ENCODE assay signal across 26 mouse cellular contexts in genomic region chr3:96503946-96504345, GRCm38 (mm10). TPM values are rescaled to one million over a fixed set of nuclear protein-coding genes. Genes with fewer than 3 reads are reported as not detected.
DNase-seq lines count a peak whose midpoint lies in the region; ATAC-seq and TF ChIP-seq lines count a peak whose summit lies in the region.
"Had no signal": no experiment of that assay in that cellular context is flagged by ENCODE, and none has a peak within 500 bp of the region (broad histone marks: within the 10 kb centered on the region; RNA-seq: fewer than 3 reads in every experiment).

No protein-coding gene starts in this region.

- H3K27ac ChIP-seq in heart, embryonic 12.5 days (ENCODE audit: poor library complexity, severe bottlenecking), result no peak overlapping the region
- H3K27ac ChIP-seq: embryonic facial prominence, embryonic 12.5 days; forebrain, embryonic 12.5 days; forebrain, embryonic 15.5 days; heart, embryonic 15.5 days; hindbrain, embryonic 10.5 days; hindbrain, embryonic 13.5 days; intestine, embryonic 15.5 days had no signal

- WGBS in heart, embryonic 12.5 days, result 65% methylated on average over 4 of the region's 4 CpGs
- 61% methylated on average over 4 of the region's 4 CpGs for WGBS in lung, adult 2 months

- DNase-seq in heart, adult 11 months, result peak; percentile 85
- peak; percentile 1 for DNase-seq in lung, postnatal 10 days
- DNase-seq in lung, adult 2 months, result no peak
- peak; percentile 34 for DNase-seq in 3T3-L1 (ENCODE audit: low read depth, low spot score)
- DNase-seq: adrenal gland, adult 2 months; adrenal gland, postnatal 14 days; cerebellum, adult 11 months; cerebellum, adult 2 months; cerebellum, adult 9-11 months; cerebellum, postnatal 25 days; gastrocnemius, postnatal 10 days; gastrocnemius, postnatal 36 days; heart, postnatal 10 days; heart, postnatal 36 days had no signal

- ATAC-seq in heart, embryonic 12.5 days (ENCODE audit: insufficient number of reproducible peaks, low FRiP score), result no peak
- ATAC-seq in activated CD4-positive, CD25-positive, alpha-beta regulatory T cell, adult 4 months, result no peak
- ATAC-seq: forebrain, embryonic 15.5 days; hindbrain, embryonic 16.5 days; intestine, embryonic 15.5 days; Patski had no signal

- no peaks in the 10 kb centered on the region for H3K9me3 ChIP-seq in heart, embryonic 12.5 days (replicated peaks)
- H3K9me3 ChIP-seq: embryonic facial prominence, embryonic 12.5 days; embryonic facial prominence, embryonic 15.5 days; forebrain, embryonic 12.5 days; forebrain, embryonic 15.5 days; heart, embryonic 15.5 days; hindbrain, embryonic 10.5 days; hindbrain, embryonic 13.5 days; intestine, embryonic 15.5 days had no signal

- no peak overlapping the region for H3K4me2 ChIP-seq in heart, embryonic 12.5 days

- H3K36me3 ChIP-seq in heart, embryonic 12.5 days, result no peaks in the 10 kb centered on the region
- H3K36me3 ChIP-seq: embryonic facial prominence, embryonic 12.5 days; embryonic facial prominence, embryonic 15.5 days; forebrain, embryonic 12.5 days; forebrain, embryonic 15.5 days; heart, embryonic 15.5 days; hindbrain, embryonic 10.5 days; hindbrain, embryonic 13.5 days; intestine, embryonic 15.5 days had no signal

- H3K27me3 ChIP-seq in heart, embryonic 12.5 days (replicated peaks), result no peaks in the 10 kb centered on the region
- H3K27me3 ChIP-seq: embryonic facial prominence, embryonic 12.5 days; embryonic facial prominence, embryonic 15.5 days; forebrain, embryonic 12.5 days; forebrain, embryonic 15.5 days; heart, embryonic 15.5 days; hindbrain, embryonic 13.5 days; intestine, embryonic 15.5 days; Patski had no signal

- TF ChIP-seq CTCF in lung, adult 2 months (IDR thresholded peaks at IDR 0.05; ENCODE audit: insufficient read depth, low read length), result no peak

- H3K9ac ChIP-seq in heart, embryonic 12.5 days, result no peak overlapping the region
- H3K9ac ChIP-seq: embryonic facial prominence, embryonic 12.5 days; embryonic facial prominence, embryonic 15.5 days; forebrain, embryonic 12.5 days; intestine, embryonic 15.5 days had no signal

- no peaks in the 10 kb centered on the region for H3K4me1 ChIP-seq in heart, embryonic 12.5 days (replicated peaks)
- no peaks in the 10 kb centered on the region; the same call in 1 of the 2 replicates for H3K4me1 ChIP-seq in lung, adult 2 months (ENCODE audit: control insufficient read depth, insufficient read depth, low read length)
- H3K4me1 ChIP-seq: embryonic facial prominence, embryonic 12.5 days; forebrain, embryonic 12.5 days; intestine, embryonic 15.5 days had no signal

- TF ChIP-seq POLR2A in lung, adult 2 months (IDR thresholded peaks at IDR 0.05; ENCODE audit: borderline replicate concordance, extremely low read depth, low read depth, low read length), result no peak

- H3K4me3 ChIP-seq in heart, embryonic 12.5 days, result no peak overlapping the region
- no peak overlapping the region for H3K4me3 ChIP-seq in lung, adult 2 months (replicated peaks; ENCODE audit: extremely low read depth, low read depth, low read length)

RNA-seq across cellular contexts. Expression of gene Hfe2, which starts 21.0 kb away (rescaled TPM):
- 7.9 and 9.2 TPM in 2 replicates for polyA plus RNA-seq in heart, embryonic 12.5 days (2016; fragmentation: Nextera tagmentation; extraction: Ambion mirVana)
- polyA plus RNA-seq in lung, adult 2 months (2012; rRNA removed), result 4.6 and 13.8 TPM in 2 replicates
- not detected for polyA plus RNA-seq in activated CD4-positive, CD25-positive, alpha-beta regulatory T cell, adult 4 months (2017; shearing (Covaris generic))
- polyA plus RNA-seq: Patski had no signal

RNA-seq across cellular contexts. Expression of gene BC107364, which starts 51.8 kb away (rescaled TPM):
- 0.72 and 0.87 TPM in 2 replicates for polyA plus RNA-seq in heart, embryonic 12.5 days (2016; fragmentation: Nextera tagmentation; extraction: Ambion mirVana)
- polyA plus RNA-seq in lung, adult 2 months (2012; rRNA removed), result not detected in 2 replicates
- polyA plus RNA-seq in activated CD4-positive, CD25-positive, alpha-beta regulatory T cell, adult 4 months (2017; shearing (Covaris generic)), result under 1 TPM in 1 of 2 experiments, not detected in 1; 0.32 TPM
- polyA plus RNA-seq: adrenal gland, adult 2 months; cerebellum, adult 2 months; forebrain, embryonic 12.5 days; forebrain, embryonic 15.5 days; hindbrain, embryonic 10.5 days; hindbrain, embryonic 13.5 days; hindbrain, embryonic 16.5 days; Patski had no signal

RNA-seq across cellular contexts. Expression of gene Txnip, which starts 53.8 kb away (rescaled TPM):
- polyA plus RNA-seq in heart, embryonic 12.5 days (2016; fragmentation: Nextera tagmentation; extraction: Ambion mirVana), result 144 and 150 TPM in 2 replicates
- polyA plus RNA-seq in lung, adult 2 months (2012; rRNA removed), result 687 and 806 TPM in 2 replicates
- polyA plus RNA-seq in activated CD4-positive, CD25-positive, alpha-beta regulatory T cell, adult 4 months (2017; shearing (Covaris generic)), result 100 to 1,000 TPM; 276 to 326 TPM
